Mouse (Mus musculus) olfactory bulb, adult 2 months (tissue): ENCODE measurements around the gene Mrps9. TPM values are rescaled to one million over a fixed set of nuclear protein-coding genes. Genes with fewer than 3 reads are reported as not detected.

Source experiments
- H3K27ac ChIP-seq: fragments of 200-500 bp; 2 replicates; pipeline ENCODE4 v1.5.1; 2012; ENCODE audit warnings: low read depth, low read length; ENCODE audit not compliant: insufficient read depth
- H3K4me1 ChIP-seq: fragments of 200-500 bp; 2 replicates; pipeline ENCODE4 v1.6.1; 2012; ENCODE audit warnings: low read length; ENCODE audit not compliant: control insufficient read depth, insufficient read depth
- H3K4me3 ChIP-seq: fragments of 200-500 bp; 2 replicates; pipeline ENCODE4 v1.5.1; 2012; ENCODE audit warnings: mild to moderate bottlenecking, low read depth, low read length, moderate library complexity; ENCODE audit not compliant: insufficient read depth
- CTCF ChIP-seq: fragments of 200-500 bp; IDR thresholded peaks from 2 replicates; pipeline ENCODE4 v1.5.1; 2012; ENCODE audit warnings: low read depth, mild to moderate bottlenecking, low read length, moderate library complexity; ENCODE audit not compliant: insufficient read depth
- POLR2A ChIP-seq: fragments of 200-500 bp; IDR thresholded peaks from 2 replicates; pipeline ENCODE4 v1.6.1; 2012; ENCODE audit warnings: mild to moderate bottlenecking, low read depth, low read length, moderate library complexity; ENCODE audit not compliant: insufficient read depth
- WGBS: fragments of 180-500 bp; shearing (Covaris S2); methylation state at CpG from one replicate; pipeline ENCODE4 v1.1.7; 2018; 5-methylcytosine and 5-hydroxymethylcytosine counted together
- polyA plus RNA-seq: library from polyadenylated mRNA; stranded (reverse); fragments of >200 nt; gene quantifications from 2 replicates; pipeline ENCODE4 v1.2.4, GENCODE M21; 2012; ENCODE audit warnings: low replicate concordance; ENCODE audit not compliant: missing spikeins, insufficient read depth, insufficient read length

Mrps9 gene
- polyA plus RNA-seq, 1 experiment, result not detected

DNA sequence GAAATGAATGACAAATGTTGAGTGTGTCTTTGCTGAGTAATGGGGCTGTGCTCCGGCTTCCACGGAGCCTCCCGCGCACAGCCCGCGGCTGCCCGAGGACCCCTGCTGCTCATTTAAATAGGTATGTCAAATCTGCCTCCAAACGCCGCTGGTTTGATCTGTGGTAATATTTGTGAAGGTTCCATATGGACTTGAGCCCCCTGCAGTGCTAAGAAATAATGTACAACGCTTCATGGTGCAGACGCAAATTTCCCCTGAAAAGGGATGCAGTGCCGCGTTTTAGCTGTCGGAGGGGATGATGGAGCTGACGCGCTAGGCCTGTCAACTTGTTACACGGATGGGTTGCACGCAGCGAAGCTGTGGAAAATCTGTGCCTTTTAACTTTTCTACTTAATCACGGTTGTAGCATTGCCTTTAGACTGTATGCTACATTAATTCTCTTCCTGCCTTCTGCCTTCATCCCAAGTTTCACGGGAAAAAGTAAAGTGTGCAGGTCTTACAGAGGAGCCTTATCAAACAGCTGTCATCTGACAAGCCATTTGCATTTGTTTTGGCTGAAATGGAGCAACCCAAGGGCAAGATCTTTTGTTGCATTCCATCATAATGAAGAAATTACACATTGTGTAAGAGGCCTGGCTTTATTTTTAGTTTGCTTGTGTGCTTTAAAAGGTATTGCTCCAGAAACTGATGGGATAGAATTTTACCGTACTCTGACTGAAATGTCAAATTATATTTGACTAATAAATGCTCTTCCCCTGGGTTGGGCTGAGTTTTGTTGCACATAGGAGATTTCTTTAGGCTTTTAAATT is 37.7 kb downstream of the Mrps9 start:
- Histone ChIP-seq H3K4me3 (no peak overlapping the region), H3K27ac (no peak overlapping the region), H3K4me1 (no peaks in the 10 kb centered on the region)
- 57% methylated on average over 22 of the region's 22 CpGs for WGBS
- no peak for TF ChIP-seq CTCF
- TF ChIP-seq POLR2A, result no peak

DNA sequence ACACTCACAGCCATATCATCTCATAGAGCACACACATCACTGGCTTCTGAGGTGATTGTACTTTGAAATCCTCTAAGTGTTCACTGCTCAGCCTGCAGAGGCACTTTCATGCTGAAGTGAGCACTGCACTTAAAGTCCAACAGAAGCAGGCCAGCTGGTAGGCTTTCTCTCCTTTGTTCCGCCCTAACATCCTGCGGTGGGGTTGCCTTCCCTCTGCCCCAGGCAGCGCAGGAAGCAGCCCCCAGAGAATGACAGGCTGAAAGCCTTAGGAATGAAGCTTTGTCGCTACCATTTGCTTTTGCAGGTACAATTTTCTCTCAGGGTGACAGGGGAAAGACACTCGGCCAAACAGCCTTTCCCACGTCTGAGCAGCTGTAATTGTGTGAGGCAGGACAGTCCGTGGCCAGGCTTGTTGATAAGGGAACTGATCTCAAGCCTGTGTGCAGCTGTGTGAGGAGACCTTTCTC is 38.4 kb downstream of the Mrps9 start:
- H3K4me3 ChIP-seq, result no peak overlapping the region
- TF ChIP-seq POLR2A (no peak), CTCF (no peak)
- H3K4me1 ChIP-seq, result no peaks in the 10 kb centered on the region
- no peak overlapping the region for H3K27ac ChIP-seq
- 81% methylated on average over 7 of the region's 7 CpGs for WGBS

DNA sequence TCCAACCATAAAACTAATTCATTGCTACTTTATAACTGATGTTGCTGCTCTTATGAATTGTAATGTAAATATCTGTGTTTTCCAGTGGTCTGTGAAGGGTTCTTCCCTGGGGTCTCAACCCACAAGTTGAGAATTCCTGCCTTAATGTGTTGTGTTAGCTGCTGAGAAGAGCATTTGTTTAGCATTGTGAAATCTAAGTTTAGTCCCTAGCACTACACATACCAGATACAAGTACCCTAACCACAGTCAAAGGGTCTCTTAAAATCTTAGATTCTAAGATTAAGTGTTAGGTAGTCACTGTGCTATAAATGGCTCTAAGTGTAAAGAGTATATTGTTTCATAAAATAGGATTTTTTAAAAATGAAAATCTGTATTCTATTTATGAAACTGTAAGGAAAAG is 43.7 kb downstream of the Mrps9 start:
- no peak for TF ChIP-seq CTCF
- TF ChIP-seq POLR2A, result no peak
- H3K27ac ChIP-seq, result no peak overlapping the region
- no peak overlapping the region for H3K4me3 ChIP-seq
- H3K4me1 ChIP-seq, result no peaks in the 10 kb centered on the region

DNA sequence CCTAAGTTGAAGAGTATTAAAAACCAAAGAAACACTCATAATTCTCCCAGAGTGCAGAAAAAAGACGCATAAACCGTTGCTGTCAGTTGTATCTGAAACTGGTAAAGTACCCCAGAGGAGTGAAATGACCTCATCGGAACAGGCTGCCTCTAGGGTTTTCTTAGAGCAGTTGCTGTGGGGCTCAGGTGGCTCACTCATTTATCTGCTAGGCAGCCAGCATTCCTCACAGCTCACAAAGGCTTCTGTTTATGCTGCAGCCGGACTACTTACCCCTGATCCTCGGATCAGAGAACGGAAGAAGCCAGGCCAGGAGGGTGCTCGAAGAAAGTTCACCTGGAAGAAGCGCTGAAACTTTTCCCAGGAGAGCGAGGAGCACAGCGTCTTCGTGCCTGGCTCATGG is 54.1 kb downstream of the Mrps9 start:
- WGBS, result 86% methylated on average over 11 of the region's 11 CpGs
- Histone ChIP-seq H3K4me3 (no peak overlapping the region), H3K27ac (no peak overlapping the region), H3K4me1 (peaks cover 2% of the 10 kb centered on the region; the same call in 1 of the 2 replicates)
- TF ChIP-seq CTCF (no peak), POLR2A (no peak)

DNA sequence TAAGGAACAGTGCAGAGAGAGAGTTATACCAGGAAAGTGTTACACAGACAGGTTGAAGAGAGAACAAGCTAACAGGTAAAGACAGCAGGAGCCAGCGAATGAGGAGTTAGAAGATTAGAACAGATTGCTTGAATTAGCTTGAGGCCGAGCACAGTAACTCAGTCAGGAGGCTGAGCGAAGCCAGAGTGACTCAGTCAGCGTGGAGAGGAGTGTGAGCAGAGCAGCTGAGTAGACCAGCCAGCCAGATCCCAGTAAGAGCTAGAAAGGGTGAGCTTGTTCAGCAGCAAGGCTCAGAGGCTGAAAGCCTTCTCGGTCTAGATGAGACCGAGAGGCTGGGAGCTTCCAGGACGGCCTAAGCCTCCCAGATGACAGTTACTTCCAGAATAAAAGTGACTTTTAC is 55.7 kb downstream of the Mrps9 start:
- Histone ChIP-seq H3K4me3 (no peak overlapping the region), H3K27ac (no peak overlapping the region), H3K4me1 (peaks cover 2% of the 10 kb centered on the region; the same call in 1 of the 2 replicates)
- no peak for TF ChIP-seq CTCF
- no peak for TF ChIP-seq POLR2A
- 80% methylated on average over 7 of the region's 7 CpGs for WGBS

DNA sequence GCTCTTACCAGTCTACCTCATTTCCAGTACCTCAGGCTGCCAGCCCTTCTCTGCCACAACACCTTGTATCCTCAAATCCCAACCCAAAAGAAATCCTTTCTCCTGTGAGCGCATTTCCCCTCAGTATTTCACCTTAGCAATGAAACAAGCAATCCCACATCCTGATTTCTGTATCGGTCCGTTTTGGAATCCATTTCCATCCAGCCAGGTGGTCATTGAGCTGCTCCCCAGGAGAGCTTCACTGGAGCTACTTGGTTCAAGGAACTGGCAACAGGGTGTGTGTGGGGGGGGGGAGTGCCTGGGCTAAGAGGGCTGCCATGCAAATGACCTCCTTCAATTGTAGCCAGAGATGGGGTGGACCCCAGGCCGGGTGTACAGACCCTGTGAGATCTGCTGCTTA is 56.1 kb downstream of the Mrps9 start:
- WGBS, result 57% methylated on average over 4 of the region's 4 CpGs
- H3K4me3 ChIP-seq, result no peak overlapping the region
- H3K27ac ChIP-seq, result no peak overlapping the region
- no peak for TF ChIP-seq CTCF
- no peak for TF ChIP-seq POLR2A
- H3K4me1 ChIP-seq, result peaks cover 2% of the 10 kb centered on the region; the same call in 1 of the 2 replicates

DNA sequence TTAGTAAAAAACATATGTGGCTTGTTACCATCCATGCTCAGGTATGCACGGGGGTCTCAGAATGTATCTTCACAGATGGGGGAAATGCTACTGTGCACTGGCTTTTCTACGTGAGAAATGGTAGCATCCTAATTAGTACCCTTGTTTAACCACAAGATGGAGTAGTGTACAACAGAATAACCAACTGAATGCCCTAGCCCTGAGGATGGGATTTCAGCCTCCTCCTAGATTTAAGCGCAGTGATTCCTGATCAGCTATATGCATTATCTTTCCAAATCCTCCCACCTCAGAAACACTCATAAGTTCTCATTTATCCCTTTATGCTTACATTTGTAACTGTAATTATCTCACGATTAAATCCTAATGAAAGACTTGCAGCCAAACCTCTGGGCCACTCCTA is 64.0 kb downstream of the Mrps9 start:
- no peaks in the 10 kb centered on the region for H3K4me1 ChIP-seq
- WGBS, result 8% methylated on average over 4 of the region's 4 CpGs

DNA sequence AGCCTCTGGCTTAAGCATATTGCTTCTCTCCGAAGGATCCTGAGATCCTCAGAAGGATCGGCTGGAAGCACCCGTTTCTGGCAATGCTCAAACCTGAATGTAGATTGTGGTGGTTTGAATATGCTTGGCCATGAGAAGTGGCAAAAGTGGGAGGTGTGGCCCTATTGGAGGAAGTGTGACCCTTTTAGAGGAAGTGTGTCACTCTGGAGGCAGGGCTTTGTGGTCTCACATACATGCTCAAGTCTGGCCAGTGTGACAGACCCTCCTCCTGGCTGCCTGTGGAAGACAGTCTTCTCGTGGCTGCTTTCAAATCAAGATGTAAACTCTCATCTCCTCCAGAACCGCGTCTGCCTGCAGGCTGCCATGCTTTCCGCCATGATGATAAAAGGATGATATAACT is 65.7 kb downstream of the Mrps9 start:
- WGBS, result 87% methylated on average over 7 of the region's 7 CpGs
- TF ChIP-seq CTCF, result no peak
- no peak for TF ChIP-seq POLR2A
- Histone ChIP-seq H3K27ac (no peak overlapping the region), H3K4me3 (no peak overlapping the region), H3K4me1 (no peaks in the 10 kb centered on the region)

More for the DNA sequence above, 64.0 kb downstream of the Mrps9 start:
- no peak overlapping the region for H3K4me3 ChIP-seq
- TF ChIP-seq POLR2A, result no peak
- TF ChIP-seq CTCF, result no peak
- H3K27ac ChIP-seq, result no peak overlapping the region

DNA sequence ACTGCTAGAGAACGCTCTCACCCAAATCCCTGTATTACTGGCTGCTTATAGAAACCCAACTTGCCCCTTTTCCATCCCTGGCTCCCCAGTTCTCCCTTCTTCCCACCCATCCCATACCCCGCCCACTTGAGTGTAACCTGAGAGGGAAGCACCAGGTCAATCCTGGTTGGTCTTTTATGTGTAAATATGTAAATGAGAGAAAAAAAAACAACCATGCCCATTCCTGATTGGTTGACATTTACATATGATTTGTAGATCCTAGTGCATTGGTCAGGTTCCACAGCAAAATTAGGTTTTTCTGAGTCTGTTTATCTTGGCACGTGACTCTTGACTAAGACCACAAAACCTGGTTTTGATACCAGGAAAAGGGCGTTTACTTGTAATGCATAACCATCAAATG is 66.9 kb downstream of the Mrps9 start:
- H3K27ac ChIP-seq, result no peak overlapping the region
- TF ChIP-seq CTCF (no peak), POLR2A (no peak)
- no peak overlapping the region for H3K4me3 ChIP-seq
- 52% methylated on average over 4 of the region's 4 CpGs for WGBS
- no peaks in the 10 kb centered on the region for H3K4me1 ChIP-seq

DNA sequence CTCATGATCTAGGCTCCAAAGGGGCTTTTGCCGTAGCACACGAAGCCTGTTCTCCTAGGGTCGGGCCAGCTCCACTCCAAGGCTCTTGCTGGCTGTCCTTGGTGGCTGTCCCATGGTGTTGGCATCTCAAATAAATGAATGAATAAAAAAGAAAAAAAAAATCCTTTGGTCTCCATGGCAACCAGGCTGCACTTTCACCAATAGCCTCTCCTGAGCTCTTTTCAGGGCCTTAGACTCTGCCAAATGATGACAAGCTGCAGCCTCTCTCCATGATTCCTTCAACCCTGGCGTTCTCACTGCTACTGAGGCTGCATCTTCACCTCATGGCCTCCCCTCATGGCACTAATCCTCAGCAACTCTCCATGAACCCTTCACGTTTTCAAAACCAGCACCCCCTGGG is 72.9 kb downstream of the Mrps9 start:
- TF ChIP-seq CTCF, result no peak
- no peak for TF ChIP-seq POLR2A
- Histone ChIP-seq H3K27ac (no peak overlapping the region), H3K4me3 (no peak overlapping the region), H3K4me1 (no peaks in the 10 kb centered on the region)
- 65% methylated on average over 5 of the region's 5 CpGs for WGBS
